Mouse (Mus musculus) ES-E14 (cell line): Measurements from ENCODE around the gene Mpp2.

Source experiments
- MAFK ChIP-seq: IDR thresholded peaks from 2 replicates; pipeline ENCODE4 v1.6.1; 2014; ENCODE audit warnings: mild to moderate bottlenecking, low read depth, low read length, inconsistent platforms; ENCODE audit not compliant: insufficient read depth
- ZC3H11A ChIP-seq: IDR thresholded peaks from 2 replicates; pipeline ENCODE4 v1.6.1; 2012; ENCODE audit warnings: low read depth, mild to moderate bottlenecking, inconsistent platforms, low read length, borderline replicate concordance
- ZNF384 ChIP-seq: IDR thresholded peaks from 2 replicates; pipeline ENCODE4 v1.6.1; 2012; ENCODE audit warnings: low read depth, low read length, inconsistent platforms

DNA sequence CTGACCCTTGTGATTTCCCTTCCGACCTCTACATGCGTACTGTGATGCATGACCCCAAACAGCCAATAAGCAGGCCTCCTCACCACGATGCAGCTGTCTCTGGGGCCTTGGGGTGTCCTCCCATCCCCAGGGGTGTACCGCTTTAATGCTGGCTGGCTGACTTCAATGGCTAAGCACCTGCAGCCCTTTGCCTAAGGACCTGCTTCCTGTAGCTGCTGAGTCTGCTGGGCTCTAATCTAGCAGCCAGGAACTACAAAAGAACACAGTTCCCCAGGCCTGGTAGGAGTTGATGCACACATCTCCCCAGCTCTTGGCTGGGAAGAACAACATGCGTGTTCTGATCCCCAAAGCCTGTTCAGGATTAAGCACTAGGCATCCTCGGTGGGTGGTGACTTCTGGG is 72.8 kb downstream of the Mpp2 start:
- TF ChIP-seq MAFK (no peak), ZC3H11A (no peak), ZNF384 (no peak)
